Mouse (Mus musculus) hindbrain, embryonic 12.5 days (tissue): Measurements from ENCODE around the gene Agxt2. TPM values are rescaled to one million over a fixed set of nuclear protein-coding genes. Genes with fewer than 3 reads are reported as not detected.

Source experiments
- ATAC-seq: fragments of 200-750 bp; cut with Nextera tagmentation; 2 replicates; pipeline ENCODE4 v1.8.0; 2017; ENCODE audit warnings: moderate TSS enrichment; ENCODE audit not compliant: low FRiP score
- H3K27ac ChIP-seq: fragments of 300-500 bp; sonication (generic); 2 replicates; pipeline ENCODE4 v1.5.1; 2016; ENCODE audit warnings: mild to moderate bottlenecking
- H3K27me3 ChIP-seq: fragments of 300-500 bp; sonication (generic); 2 replicates; pipeline ENCODE4 v1.6.1; 2016; ENCODE audit warnings: mild to moderate bottlenecking
- H3K36me3 ChIP-seq: fragments of 300-500 bp; sonication (generic); 2 replicates; pipeline ENCODE4 v1.6.1; 2016; ENCODE audit warnings: mild to moderate bottlenecking
- H3K4me1 ChIP-seq: fragments of 300-500 bp; sonication (generic); 2 replicates; pipeline ENCODE4 v1.6.1; 2016
- H3K4me2 ChIP-seq: fragments of 300-500 bp; sonication (generic); replicated peaks from 2 replicates; pipeline ENCODE4 v1.6.1; 2016; ENCODE audit warnings: mild to moderate bottlenecking
- H3K4me3 ChIP-seq: fragments of 300-500 bp; sonication (generic); 2 replicates; pipeline ENCODE4 v1.5.1; 2016; ENCODE audit warnings: mild to moderate bottlenecking
- H3K9ac ChIP-seq: fragments of 300-500 bp; sonication (generic); 2 replicates; pipeline ENCODE4 v1.6.1; 2016; ENCODE audit warnings: mild to moderate bottlenecking, moderate library complexity
- H3K9me3 ChIP-seq: fragments of 300-500 bp; sonication (generic); replicated peaks from 2 replicates; pipeline ENCODE4 v1.6.1; 2016; ENCODE audit warnings: mild to moderate bottlenecking
- WGBS: fragments of 180-500 bp; shearing (Covaris S2); methylation state at CpG from one replicate; pipeline ENCODE4 v1.1.7; 2016; 5-methylcytosine and 5-hydroxymethylcytosine counted together
- polyA plus RNA-seq: library from polyadenylated mRNA; unstranded; fragments of >200 nt; fragmentation: Nextera tagmentation; extraction: Ambion mirVana; gene quantifications from 2 replicates; pipeline ENCODE4 v1.2.1, GENCODE M21; 2016

Gene Agxt2
- not detected in 2 replicates for polyA plus RNA-seq

DNA sequence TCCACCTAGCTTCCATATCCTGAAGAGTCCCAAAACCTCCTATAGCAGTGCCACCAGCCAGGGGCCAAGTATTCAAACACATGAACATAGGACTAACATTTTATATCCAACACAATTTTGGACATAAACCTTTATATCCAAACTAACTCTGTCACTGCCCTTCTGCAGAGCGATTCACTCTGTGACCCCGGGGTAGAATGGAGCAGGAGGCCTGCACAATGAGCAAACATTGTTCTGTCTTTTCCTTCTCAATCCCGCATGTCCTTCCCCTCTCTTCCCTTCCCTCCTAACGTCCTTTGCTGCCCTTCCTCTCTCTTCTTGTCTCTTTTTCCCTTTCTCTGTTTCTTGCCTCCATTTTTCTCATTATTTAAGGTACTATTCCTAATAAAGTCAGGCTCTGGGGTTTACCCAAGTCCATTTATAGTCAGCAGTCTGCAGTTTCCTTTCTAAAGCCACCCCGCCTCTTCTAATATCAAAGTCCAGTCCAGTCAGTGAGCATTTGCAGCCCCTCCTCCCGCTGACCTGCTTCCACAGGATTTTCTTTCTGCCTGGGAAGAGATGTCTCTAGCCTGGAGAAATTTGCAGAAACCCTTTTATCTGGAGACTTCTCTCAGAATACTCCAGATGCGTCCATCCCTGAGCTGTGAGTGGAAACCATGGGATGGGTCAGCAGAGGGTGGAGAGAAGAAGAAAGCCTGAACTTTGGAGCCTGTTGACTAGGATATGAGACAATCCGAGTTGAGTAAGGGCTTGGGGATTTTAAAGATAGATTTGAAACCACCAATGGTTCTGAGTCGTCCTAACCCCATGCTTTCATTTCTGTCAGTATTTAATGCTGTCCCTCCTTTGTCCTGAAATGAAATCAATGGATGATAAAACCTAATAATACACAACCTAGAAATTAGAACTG is at the start of gene Agxt2:
Agxt2 (plus strand) TSS at position 494 of the 910 bp plus-strand sequence.
- H3K36me3 ChIP-seq = no peaks in the 10 kb centered on the region
- no peak within 1 kb of the TSS for H3K9ac ChIP-seq
- no peak within 1 kb of the TSS for H3K27ac ChIP-seq
- H3K4me2 ChIP-seq = no peak within 1 kb of the TSS
- H3K4me1 ChIP-seq = no peaks in the 10 kb centered on the region
- ATAC-seq = no peak
- WGBS = 82% methylated on average over 9 of the region's 9 CpGs
- H3K9me3 ChIP-seq = no peaks in the 10 kb centered on the region
- H3K27me3 ChIP-seq = no peaks in the 10 kb centered on the region
- no peak within 1 kb of the TSS for H3K4me3 ChIP-seq

DNA sequence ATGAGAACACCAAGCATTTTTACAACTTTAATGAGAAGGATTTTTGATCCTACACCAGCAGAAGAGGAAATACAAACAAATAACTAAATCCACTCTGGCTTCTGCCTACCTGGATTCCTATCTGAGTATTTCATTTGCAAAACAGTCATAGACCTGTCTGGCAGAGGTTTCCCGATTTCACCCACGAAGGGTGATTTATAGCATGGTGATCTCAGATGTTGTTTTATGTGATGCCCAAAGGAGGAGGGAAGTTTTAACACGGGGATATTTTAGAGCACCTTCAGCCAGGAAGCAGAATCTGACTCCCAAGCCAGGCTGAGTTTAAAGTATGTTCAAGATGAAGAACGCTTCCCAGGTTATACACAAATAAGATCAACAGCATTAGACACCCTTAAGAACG is 46.5 kb upstream of the Agxt2 start:
- Histone ChIP-seq H3K27me3 (no peaks in the 10 kb centered on the region), H3K9me3 (no peaks in the 10 kb centered on the region), H3K4me2 (no peak overlapping the region), H3K9ac (no peak overlapping the region), H3K4me3 (no peak overlapping the region), H3K4me1 (no peaks in the 10 kb centered on the region), H3K36me3 (no peaks in the 10 kb centered on the region), H3K27ac (no peak overlapping the region)
- 84% methylated on average over 5 of the region's 5 CpGs for WGBS
- ATAC-seq = no peak

DNA sequence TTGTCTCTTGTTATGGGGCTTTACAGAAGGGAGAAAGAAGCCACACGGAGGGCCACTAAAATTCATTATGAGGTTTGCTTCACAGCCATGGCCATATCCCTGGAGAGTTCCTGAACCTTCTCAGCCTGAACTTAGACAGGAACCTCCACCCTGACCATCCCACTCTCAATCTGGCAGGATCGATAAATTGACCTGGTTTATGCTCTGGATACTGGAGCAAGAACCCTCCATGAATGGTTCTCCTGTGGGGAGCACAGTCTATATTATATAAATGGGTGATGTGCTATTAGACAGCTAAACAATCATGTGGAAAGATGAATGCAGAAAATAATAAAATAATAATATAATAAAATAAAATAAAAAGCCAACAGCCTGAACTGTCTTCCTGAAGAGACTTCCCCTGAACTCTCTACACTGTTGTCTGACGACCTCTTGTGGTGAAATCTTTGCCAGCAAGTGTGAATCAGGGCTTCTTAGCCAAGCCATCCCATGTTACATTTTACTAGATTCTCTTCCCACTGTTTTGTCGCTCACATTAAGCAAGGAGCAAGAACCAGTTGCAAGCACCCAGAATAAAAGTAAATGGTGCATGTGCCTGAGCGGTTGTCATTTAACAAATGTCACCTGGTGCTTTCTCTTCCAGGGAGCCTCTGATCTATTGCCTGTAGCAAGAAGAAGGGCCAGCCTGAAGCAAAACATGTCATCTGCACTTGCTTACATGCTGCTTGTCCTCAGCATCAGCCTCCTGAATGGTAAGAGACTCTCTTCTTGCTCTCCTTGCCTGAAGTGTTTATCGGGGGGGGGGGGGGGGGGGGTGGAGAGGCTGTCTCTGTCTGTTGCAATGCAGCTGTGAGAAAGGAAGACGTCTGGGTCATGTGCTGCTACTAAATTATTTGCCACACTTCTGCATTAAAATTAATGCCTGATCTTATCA is 44.5 kb upstream of the Agxt2 start:
- Histone ChIP-seq H3K9ac (no peak overlapping the region), H3K27me3 (no peaks in the 10 kb centered on the region), H3K4me2 (no peak overlapping the region), H3K9me3 (no peaks in the 10 kb centered on the region), H3K4me3 (no peak overlapping the region), H3K36me3 (no peaks in the 10 kb centered on the region), H3K27ac (no peak overlapping the region), H3K4me1 (no peaks in the 10 kb centered on the region)
- no peak; the same call in 1 of the 2 replicates for ATAC-seq
- WGBS = 56% methylated on average over 7 of the region's 7 CpGs

DNA sequence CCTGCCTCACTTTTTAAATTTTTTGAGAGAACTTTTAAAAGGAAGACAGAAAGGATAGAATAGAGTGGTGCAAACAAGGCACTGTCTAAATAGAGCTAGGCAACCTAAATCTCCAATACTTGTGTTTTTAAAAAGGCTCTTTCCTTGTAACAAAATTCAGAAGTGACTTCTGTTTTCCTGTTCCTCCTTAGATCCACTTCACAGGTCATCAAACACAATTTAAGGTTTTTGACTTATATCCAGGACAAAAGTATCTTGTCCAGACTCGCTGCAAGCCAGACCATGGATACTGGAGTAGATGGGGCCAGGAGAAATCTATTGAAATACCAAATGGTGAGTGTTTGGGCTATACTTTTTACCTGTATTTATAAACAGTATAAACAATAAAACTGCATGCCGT is 33.3 kb upstream of the Agxt2 start, which contains the start of gene Gm21973:
Gm21973 (plus strand) TSS at position 301 of the 400 bp plus-strand sequence.
- Histone ChIP-seq H3K27me3 (no peaks in the 10 kb centered on the region), H3K4me3 (no peak within 1 kb of the TSS), H3K36me3 (no peaks in the 10 kb centered on the region), H3K27ac (no peak within 1 kb of the TSS), H3K9me3 (no peaks in the 10 kb centered on the region), H3K4me1 (no peaks in the 10 kb centered on the region), H3K4me2 (no peak within 1 kb of the TSS), H3K9ac (no peak within 1 kb of the TSS)
- 86% methylated on average over 2 of the region's 2 CpGs for WGBS
- ATAC-seq = no peak

DNA sequence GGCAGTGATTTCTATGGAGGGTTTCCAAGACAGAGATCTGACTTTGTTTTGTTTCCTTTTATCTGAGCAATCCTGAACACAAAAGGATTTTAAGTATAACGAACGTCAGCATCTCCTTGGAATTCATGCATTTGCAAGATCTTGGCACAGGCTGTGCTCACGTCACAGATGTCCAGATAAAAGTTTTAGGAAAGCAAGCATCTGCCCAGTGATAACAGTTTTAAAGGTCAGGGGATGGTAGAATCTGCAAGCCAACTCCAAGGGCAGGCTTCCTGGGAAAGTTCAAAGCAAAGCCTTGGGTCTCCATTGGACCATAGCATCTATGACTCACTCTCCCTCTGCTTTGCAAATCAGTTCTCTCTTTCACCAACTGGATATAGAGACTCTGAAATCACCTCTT is 27.7 kb upstream of the Agxt2 start:
- ATAC-seq = no peak
- no peak overlapping the region for H3K9ac ChIP-seq
- H3K27me3 ChIP-seq = no peaks in the 10 kb centered on the region
- H3K27ac ChIP-seq = no peak overlapping the region
- H3K9me3 ChIP-seq = no peaks in the 10 kb centered on the region
- H3K4me2 ChIP-seq = no peak overlapping the region
- H3K36me3 ChIP-seq = no peaks in the 10 kb centered on the region
- WGBS = 86% methylated on average over 3 of the region's 3 CpGs
- H3K4me1 ChIP-seq = no peaks in the 10 kb centered on the region
- H3K4me3 ChIP-seq = no peak overlapping the region

DNA sequence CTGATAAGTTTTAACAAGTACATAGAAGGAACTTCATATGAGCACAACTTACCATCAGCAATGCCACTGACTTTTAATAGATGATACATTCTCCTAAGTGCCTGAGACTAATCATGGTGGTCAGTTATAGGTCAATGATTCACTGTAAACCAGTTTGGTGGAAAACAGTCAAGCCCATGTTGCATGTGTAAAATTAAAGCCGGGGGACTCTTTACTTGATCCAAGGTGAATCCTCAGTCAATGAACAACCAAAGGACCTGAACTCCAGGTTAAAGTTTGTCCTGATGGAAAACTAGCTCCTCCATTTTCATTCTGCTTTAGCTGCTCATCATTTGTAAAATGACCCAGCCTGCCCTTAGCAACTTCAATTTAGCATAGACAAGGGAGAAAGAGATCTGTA is 25.8 kb upstream of the Agxt2 start:
- Histone ChIP-seq H3K4me2 (no peak overlapping the region), H3K9me3 (no peaks in the 10 kb centered on the region), H3K9ac (no peak overlapping the region), H3K27ac (no peak overlapping the region), H3K36me3 (no peaks in the 10 kb centered on the region), H3K4me1 (no peaks in the 10 kb centered on the region), H3K27me3 (no peaks in the 10 kb centered on the region), H3K4me3 (no peak overlapping the region)
- no peak for ATAC-seq
- WGBS = 90% methylated on average over 1 of the region's 1 CpGs

DNA sequence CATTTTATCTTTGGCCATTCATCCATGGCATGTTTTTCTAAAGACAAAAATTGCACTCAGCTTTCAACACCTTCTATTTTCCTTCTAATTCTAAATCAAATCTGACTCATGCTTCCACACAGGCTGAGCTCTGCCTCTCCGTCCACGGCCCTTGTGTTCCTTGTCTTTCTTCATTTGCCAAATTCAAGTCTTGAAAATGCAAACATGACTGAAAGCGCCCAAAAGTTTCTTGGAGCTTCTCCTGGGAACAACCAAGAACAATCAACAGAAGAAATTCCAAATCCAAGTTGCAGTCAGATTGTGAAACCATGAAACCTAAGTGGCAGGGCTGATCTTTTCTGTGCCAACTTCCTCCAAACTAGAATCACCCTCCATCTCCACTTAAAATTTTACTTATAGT is 19.7 kb upstream of the Agxt2 start:
- H3K27ac ChIP-seq = no peak overlapping the region
- no peak for ATAC-seq
- H3K4me3 ChIP-seq = no peak overlapping the region
- H3K4me1 ChIP-seq = no peaks in the 10 kb centered on the region
- 72% methylated on average over 3 of the region's 3 CpGs for WGBS
- H3K4me2 ChIP-seq = no peak overlapping the region
- H3K27me3 ChIP-seq = no peaks in the 10 kb centered on the region
- no peaks in the 10 kb centered on the region for H3K36me3 ChIP-seq
- H3K9me3 ChIP-seq = no peaks in the 10 kb centered on the region
- no peak overlapping the region for H3K9ac ChIP-seq

DNA sequence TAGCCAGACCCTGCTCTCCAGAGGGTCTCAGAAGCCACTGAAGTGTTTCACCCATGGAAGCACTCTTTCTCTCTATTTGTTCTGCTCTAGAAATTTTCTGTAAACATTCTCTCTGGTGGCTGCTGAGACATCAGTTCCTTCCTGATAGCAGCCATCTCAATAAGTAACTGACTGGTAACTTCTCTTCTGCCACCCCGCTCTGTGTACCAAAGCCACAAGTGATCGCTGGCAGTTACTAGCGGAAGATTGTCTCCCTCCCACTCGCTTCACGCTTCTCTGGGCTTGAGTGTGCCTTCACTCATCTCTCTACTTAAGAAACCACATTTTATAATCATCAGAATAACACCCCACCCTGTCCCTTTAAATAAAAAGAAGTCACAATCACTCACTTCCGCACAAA is 11.3 kb upstream of the Agxt2 start:
- Histone ChIP-seq H3K4me1 (no peaks in the 10 kb centered on the region), H3K36me3 (no peaks in the 10 kb centered on the region), H3K9me3 (no peaks in the 10 kb centered on the region), H3K27me3 (no peaks in the 10 kb centered on the region), H3K4me3 (no peak overlapping the region), H3K4me2 (no peak overlapping the region), H3K27ac (no peak overlapping the region), H3K9ac (no peak overlapping the region)
- no peak for ATAC-seq
- 89% methylated on average over 6 of the region's 6 CpGs for WGBS

DNA sequence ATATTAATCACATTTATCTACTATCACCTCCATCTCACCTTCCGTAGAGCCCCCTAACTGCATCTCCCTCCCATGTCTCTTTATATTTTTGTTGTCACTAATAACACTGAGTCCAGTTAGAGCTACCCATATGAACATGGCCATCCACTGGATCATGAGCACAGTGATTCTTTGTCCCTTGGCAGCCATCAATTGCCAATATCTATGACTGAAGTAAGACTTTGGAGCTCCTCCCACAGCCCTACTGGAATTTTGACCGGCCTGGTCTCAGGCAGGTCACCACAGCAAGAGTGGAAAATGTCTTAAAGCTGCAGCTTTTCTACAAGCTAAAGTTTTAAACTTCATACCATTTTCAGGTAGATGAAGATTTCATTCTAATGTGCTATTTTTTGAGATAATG is 8.0 kb downstream of the Agxt2 start:
- ATAC-seq = no peak
- H3K9ac ChIP-seq = no peak overlapping the region
- no peak overlapping the region for H3K4me2 ChIP-seq
- H3K4me3 ChIP-seq = no peak overlapping the region
- no peaks in the 10 kb centered on the region for H3K9me3 ChIP-seq
- no peaks in the 10 kb centered on the region for H3K36me3 ChIP-seq
- H3K27me3 ChIP-seq = no peaks in the 10 kb centered on the region
- no peak overlapping the region for H3K27ac ChIP-seq
- H3K4me1 ChIP-seq = no peaks in the 10 kb centered on the region
- 93% methylated on average over 2 of the region's 2 CpGs for WGBS

DNA sequence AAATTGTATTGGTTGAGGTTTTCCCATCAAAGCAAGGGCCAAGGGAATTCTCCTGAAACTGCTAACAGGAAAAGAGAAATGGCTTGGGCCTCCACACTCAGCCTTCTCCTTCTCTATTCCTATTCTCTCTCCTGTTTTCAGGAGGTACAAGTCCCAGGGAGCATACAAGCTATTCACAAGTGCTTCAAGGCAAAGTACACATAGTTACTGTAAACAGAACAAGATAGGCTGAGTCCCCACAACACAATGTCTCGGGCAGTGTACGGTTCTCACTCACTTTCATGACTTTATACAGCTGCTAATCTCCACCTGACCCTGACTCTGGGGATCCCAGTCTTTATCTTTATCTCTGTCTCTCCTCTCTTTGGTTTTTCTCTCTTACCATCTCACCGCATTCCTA is 17.1 kb downstream of the Agxt2 start:
- Histone ChIP-seq H3K27ac (no peak overlapping the region), H3K4me3 (no peak overlapping the region)
- WGBS = 83% methylated on average over 3 of the region's 3 CpGs

DNA sequence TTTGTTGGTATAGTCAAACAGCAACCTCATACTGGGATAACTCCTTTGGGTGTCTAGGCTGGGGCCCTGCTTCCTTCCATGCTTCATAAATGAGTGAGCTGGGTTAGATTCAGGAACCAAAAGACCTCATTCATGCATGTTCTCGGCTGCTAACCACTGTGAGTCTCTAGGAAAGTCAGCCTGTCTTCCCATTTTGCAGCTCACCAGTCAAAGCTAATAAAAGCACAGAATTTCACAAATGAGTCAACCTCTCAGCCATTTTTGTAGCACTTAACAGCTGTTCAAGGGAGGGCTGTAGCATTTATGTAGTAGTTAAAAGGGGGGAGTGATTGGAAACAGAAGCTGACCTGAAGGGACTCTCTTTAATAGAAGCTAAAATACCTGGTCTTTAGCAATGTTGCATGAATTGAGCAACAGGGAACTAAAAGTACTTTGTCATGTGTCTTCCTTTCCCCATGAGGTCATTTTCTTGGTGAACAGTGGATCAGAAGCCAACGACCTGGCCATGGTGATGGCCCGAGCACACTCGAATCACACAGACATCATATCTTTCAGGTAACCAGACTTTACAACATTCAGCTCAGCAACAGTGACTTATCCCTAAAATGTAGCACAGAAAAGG is 20.1 kb downstream of the Agxt2 start:
- Histone ChIP-seq H3K4me1 (no peaks in the 10 kb centered on the region), H3K4me2 (no peak overlapping the region), H3K27me3 (no peaks in the 10 kb centered on the region), H3K27ac (no peak overlapping the region), H3K36me3 (no peaks in the 10 kb centered on the region), H3K4me3 (no peak overlapping the region), H3K9me3 (no peaks in the 10 kb centered on the region), H3K9ac (no peak overlapping the region)
- no peak for ATAC-seq
- WGBS = 83% methylated on average over 4 of the region's 4 CpGs

More for the DNA sequence above, 17.1 kb downstream of the Agxt2 start:
- no peak overlapping the region for H3K9ac ChIP-seq
- H3K27me3 ChIP-seq = no peaks in the 10 kb centered on the region
- no peak for ATAC-seq
- H3K4me1 ChIP-seq = no peaks in the 10 kb centered on the region
- no peaks in the 10 kb centered on the region for H3K9me3 ChIP-seq
- no peak overlapping the region for H3K4me2 ChIP-seq
- H3K36me3 ChIP-seq = no peaks in the 10 kb centered on the region
